Mouse (Mus musculus): ENCODE measurements at regions not wholly inside any gene's neighbourhood (a gene's known extent, or its start where the extent isn't known, plus 50 kb on each side); places are given as distances from the start of the nearest gene placed in this dataset.

DNA sequence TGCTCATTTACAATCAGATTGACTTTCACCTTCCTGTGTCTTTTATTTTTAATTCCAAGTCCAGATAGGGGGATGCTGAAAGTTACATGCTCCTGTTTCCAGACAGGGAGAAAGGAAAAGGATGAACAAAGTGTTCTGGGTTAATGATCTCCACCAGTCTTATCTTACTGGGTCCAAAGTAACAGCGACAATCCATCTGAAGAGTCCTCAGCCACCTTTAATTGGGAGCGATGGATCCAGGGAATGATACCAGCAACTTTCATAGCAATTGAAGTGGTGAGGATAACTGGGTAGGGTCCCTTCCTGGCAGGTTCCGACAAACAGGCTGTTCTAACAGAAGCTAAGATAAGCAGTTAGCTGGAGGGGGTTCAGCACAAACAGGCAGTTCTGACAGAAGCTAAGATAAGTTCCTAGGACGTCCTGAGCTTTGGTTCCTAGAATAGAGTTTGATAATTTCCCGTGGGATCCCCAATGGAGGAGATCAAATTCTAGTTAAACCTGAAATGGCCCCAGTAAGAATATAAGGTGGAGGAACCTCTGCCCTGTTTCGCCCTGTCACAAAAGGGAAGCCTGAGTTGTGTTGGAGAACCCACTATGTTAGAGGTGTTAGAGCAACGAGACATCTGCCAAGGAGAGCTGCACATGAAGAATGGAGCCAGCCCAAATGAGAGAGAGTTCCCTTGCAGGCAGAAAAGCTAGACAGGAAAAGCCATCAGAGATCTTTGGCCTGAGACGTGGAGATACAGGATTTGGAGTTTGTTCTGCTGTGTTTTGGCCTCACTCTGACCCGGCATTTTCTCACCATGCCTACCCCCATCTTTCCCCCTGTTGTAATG, 124.8 kb downstream of the 1810010D01Rik start:
- H3K27me3 ChIP-seq (ENCODE audit: control insufficient read depth, insufficient read depth, low read length) = no peaks in the 10 kb centered on the region
- H3K4me3 ChIP-seq (ENCODE audit: extremely low read depth, insufficient read depth, insufficient read length) = no peak overlapping the region
- H3K27ac ChIP-seq (ENCODE audit: insufficient read depth, low read length) = no peak overlapping the region
- no peaks in the 10 kb centered on the region for H3K36me3 ChIP-seq (ENCODE audit: control insufficient read depth, insufficient read depth, low read length)
- 80% methylated on average over 9 of the region's 9 CpGs for WGBS
- H3K4me1 ChIP-seq (ENCODE audit: control insufficient read depth, insufficient read depth, insufficient read length) = no peaks in the 10 kb centered on the region
- TF ChIP-seq CTCF (IDR thresholded peaks at IDR 0.05; ENCODE audit: extremely low read depth, insufficient read depth, insufficient read length, insufficient replicate concordance) = no peak
- no peak for TF ChIP-seq POLR2A (IDR thresholded peaks at IDR 0.05; ENCODE audit: low read depth, low read length)
- DNase-seq (ENCODE audit: low read depth in 1 of 2, low spot score in 2 of 2) = no peak

DNA sequence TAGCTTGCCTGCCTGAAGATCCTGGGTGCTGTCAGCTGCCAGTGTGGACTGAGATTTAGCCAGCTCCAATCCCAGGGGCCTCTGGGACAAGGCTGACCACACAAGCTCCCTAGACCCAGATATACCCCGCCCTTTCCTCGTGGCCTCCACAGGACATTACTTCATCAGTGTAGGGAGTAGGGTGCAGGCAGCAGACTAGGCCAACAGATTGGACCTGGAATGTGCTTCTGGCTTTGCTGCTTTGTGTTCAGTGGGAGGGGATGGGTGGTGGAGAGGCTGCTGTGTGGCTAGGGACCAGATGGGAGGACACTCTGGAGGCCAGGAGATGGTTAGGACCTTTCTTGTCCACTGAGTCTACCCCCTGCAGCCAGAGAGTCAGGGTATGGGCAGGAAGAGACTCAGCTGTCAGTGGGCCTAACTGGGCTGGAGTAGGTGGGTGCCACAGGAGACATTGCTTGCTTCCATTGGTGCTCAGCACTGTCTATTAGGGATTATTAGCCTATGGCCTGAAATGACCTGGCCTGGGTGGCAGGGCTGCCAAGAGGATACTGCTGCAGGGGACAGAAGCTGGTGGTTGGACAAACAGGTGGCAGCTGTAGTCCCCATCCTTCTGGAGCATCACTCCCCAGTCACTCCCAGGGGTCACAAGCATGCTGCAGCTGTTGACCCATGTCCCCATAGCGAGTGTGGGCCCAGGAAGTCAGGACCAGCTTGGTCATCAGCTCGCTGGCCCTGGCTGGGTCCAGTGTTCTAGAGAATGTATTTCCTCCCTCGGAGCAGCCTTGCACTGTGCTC, 132.5 kb upstream of the Ccnd1 start:
- no peak for DNase-seq (ENCODE audit: low read depth in 1 of 2, low spot score in 2 of 2)
- Histone ChIP-seq H3K27ac (ENCODE audit: insufficient read depth, low read length) (no peak overlapping the region), H3K27me3 (ENCODE audit: control insufficient read depth, insufficient read depth, low read length) (no peaks in the 10 kb centered on the region), H3K4me1 (ENCODE audit: control insufficient read depth, insufficient read depth, insufficient read length) (no peaks in the 10 kb centered on the region), H3K36me3 (ENCODE audit: control insufficient read depth, insufficient read depth, low read length) (no peaks in the 10 kb centered on the region), H3K4me3 (ENCODE audit: extremely low read depth, insufficient read depth, insufficient read length) (no peak overlapping the region)
- 74% methylated on average over 5 of the region's 5 CpGs for WGBS
- TF ChIP-seq CTCF (IDR thresholded peaks at IDR 0.05; ENCODE audit: extremely low read depth, insufficient read depth, insufficient read length, insufficient replicate concordance) (no peak), POLR2A (IDR thresholded peaks at IDR 0.05; ENCODE audit: low read depth, low read length) (no peak)

GRCm38 (mm10) chr7:145071533-145071932, 131.8 kb upstream of the Ccnd1 start:
- no peaks in the 10 kb centered on the region for H3K4me1 ChIP-seq (ENCODE audit: control insufficient read depth, insufficient read depth, insufficient read length)
- no peak for TF ChIP-seq CTCF (IDR thresholded peaks at IDR 0.05; ENCODE audit: extremely low read depth, insufficient read depth, insufficient read length, insufficient replicate concordance)
- no peak for TF ChIP-seq POLR2A (IDR thresholded peaks at IDR 0.05; ENCODE audit: low read depth, low read length)
- 68% methylated on average over 2 of the region's 2 CpGs for WGBS
- no peak overlapping the region for H3K27ac ChIP-seq (ENCODE audit: insufficient read depth, low read length)
- no peaks in the 10 kb centered on the region for H3K36me3 ChIP-seq (ENCODE audit: control insufficient read depth, insufficient read depth, low read length)
- no peak overlapping the region for H3K4me3 ChIP-seq (ENCODE audit: extremely low read depth, insufficient read depth, insufficient read length)
- H3K27me3 ChIP-seq (ENCODE audit: control insufficient read depth, insufficient read depth, low read length) = no peaks in the 10 kb centered on the region
- no peak for DNase-seq (ENCODE audit: low read depth in 1 of 2, low spot score in 2 of 2)

DNA sequence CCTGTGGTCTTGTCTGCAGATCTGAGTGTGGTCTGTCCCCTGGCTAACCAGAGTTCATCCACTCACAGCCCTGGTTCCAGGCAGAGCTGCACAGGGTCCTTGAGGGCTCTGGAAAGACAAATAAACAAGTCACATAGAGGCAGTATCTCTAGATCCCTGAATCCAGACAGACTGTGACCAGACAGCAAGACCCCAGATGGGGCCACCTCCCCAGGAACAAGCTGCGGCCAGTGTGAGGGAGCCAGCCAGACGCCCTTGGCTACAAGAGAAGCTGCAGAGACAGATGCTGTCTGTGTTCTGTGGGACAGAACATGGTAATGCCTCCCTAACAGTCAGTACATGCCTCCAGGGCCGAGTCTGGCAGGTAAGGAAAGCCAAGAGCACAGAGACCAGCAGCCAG, 127.6 kb upstream of the Ccnd1 start:
- no peak overlapping the region for H3K27ac ChIP-seq (ENCODE audit: insufficient read depth, low read length)
- H3K36me3 ChIP-seq (ENCODE audit: control insufficient read depth, insufficient read depth, low read length) = no peaks in the 10 kb centered on the region
- TF ChIP-seq CTCF (IDR thresholded peaks at IDR 0.05; ENCODE audit: extremely low read depth, insufficient read depth, insufficient read length, insufficient replicate concordance) = no peak
- no peak for TF ChIP-seq POLR2A (IDR thresholded peaks at IDR 0.05; ENCODE audit: low read depth, low read length)
- no peaks in the 10 kb centered on the region for H3K27me3 ChIP-seq (ENCODE audit: control insufficient read depth, insufficient read depth, low read length)
- no peak overlapping the region for H3K4me3 ChIP-seq (ENCODE audit: extremely low read depth, insufficient read depth, insufficient read length)
- no peaks in the 10 kb centered on the region for H3K4me1 ChIP-seq (ENCODE audit: control insufficient read depth, insufficient read depth, insufficient read length)
- WGBS = 86% methylated on average over 3 of the region's 3 CpGs
- no peak for DNase-seq (ENCODE audit: low read depth in 1 of 2, low spot score in 2 of 2)

DNA sequence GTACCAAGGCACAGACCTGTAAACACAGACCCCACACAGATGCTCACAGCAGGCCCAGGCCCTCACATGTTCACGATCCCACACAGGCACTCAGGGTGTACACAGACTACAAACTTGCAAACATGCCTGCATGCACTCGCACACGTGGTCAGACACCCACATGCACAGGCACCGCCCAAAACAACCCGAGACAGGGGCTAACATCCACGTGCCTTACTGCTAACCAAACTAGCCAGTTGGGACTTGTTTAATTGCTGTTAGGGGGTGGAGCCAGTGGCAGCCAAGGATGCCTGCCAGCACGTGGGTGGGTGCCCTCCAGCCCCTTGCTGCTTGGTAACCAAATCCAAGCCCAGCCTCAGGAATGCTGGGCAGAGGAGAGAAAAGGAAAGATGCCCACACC, 116.6 kb upstream of the Ccnd1 start:
- no peaks in the 10 kb centered on the region for H3K36me3 ChIP-seq (ENCODE audit: control insufficient read depth, insufficient read depth, low read length)
- DNase-seq (ENCODE audit: low read depth in 1 of 2, low spot score in 2 of 2) = no peak
- TF ChIP-seq POLR2A (IDR thresholded peaks at IDR 0.05; ENCODE audit: low read depth, low read length) = no peak
- no peak for TF ChIP-seq CTCF (IDR thresholded peaks at IDR 0.05; ENCODE audit: extremely low read depth, insufficient read depth, insufficient read length, insufficient replicate concordance)
- H3K27ac ChIP-seq (ENCODE audit: insufficient read depth, low read length) = no peak overlapping the region
- WGBS = 72% methylated on average over 7 of the region's 7 CpGs
- no peak overlapping the region for H3K4me3 ChIP-seq (ENCODE audit: extremely low read depth, insufficient read depth, insufficient read length)
- H3K4me1 ChIP-seq (ENCODE audit: control insufficient read depth, insufficient read depth, insufficient read length) = no peaks in the 10 kb centered on the region
- no peaks in the 10 kb centered on the region for H3K27me3 ChIP-seq (ENCODE audit: control insufficient read depth, insufficient read depth, low read length)

GRCm38 (mm10) chr7:145051616-145052015, 111.9 kb upstream of the Ccnd1 start:
- H3K4me3 ChIP-seq (ENCODE audit: extremely low read depth, insufficient read depth, insufficient read length) = no peak overlapping the region
- no peak for DNase-seq (ENCODE audit: low read depth in 1 of 2, low spot score in 2 of 2)
- no peaks in the 10 kb centered on the region; the same call in 1 of the 2 replicates for H3K4me1 ChIP-seq (ENCODE audit: control insufficient read depth, insufficient read depth, insufficient read length)

More at GRCm38 (mm10) chr7:145051616-145052015, 111.9 kb upstream of the Ccnd1 start:
- H3K27me3 ChIP-seq (ENCODE audit: control insufficient read depth, insufficient read depth, low read length) = no peaks in the 10 kb centered on the region
- no peak overlapping the region for H3K27ac ChIP-seq (ENCODE audit: insufficient read depth, low read length)
- TF ChIP-seq POLR2A (IDR thresholded peaks at IDR 0.05; ENCODE audit: low read depth, low read length) = no peak
- no peak for TF ChIP-seq CTCF (IDR thresholded peaks at IDR 0.05; ENCODE audit: extremely low read depth, insufficient read depth, insufficient read length, insufficient replicate concordance)
- H3K36me3 ChIP-seq (ENCODE audit: control insufficient read depth, insufficient read depth, low read length) = no peaks in the 10 kb centered on the region
